Mouse (Mus musculus): ENCODE results near the gene Rgmb.

- TF ChIP-seq POLR2A (IDR thresholded peaks at IDR 0.05; ENCODE audit: borderline replicate concordance, extremely low read depth, low read depth, low read length) (no peak), CTCF (IDR thresholded peaks at IDR 0.05; ENCODE audit: insufficient read depth, low read length) (no peak)
Measured at GRCm38 (mm10) chr17:15787036-15787435, 43.8 kb downstream of the Rgmb start.

All from lung, adult 2 months (tissue).